Mouse (Mus musculus) C2C12 (cell line): ENCODE measurements at regions not wholly inside any gene's neighbourhood (a gene's known extent, or its start where the extent isn't known, plus 50 kb on each side); places are given as distances from the start of the nearest gene placed in this dataset.

Experiments used
- CTCF ChIP-seq: IDR thresholded peaks from one replicate; pipeline ENCODE4 v1.5.1; 2011; ENCODE audit not compliant: control insufficient read depth, insufficient read depth, insufficient read length
- MYOD1 ChIP-seq: IDR thresholded peaks from one replicate; pipeline ENCODE4 v1.6.1; 2011; ENCODE audit warnings: low read depth; ENCODE audit not compliant: control insufficient read depth, insufficient read length
- USF1 ChIP-seq: IDR thresholded peaks from one replicate; pipeline ENCODE4 v1.6.1; 2011; ENCODE audit warnings: low read depth, mild to moderate bottlenecking, control low read depth, moderate library complexity

DNA sequence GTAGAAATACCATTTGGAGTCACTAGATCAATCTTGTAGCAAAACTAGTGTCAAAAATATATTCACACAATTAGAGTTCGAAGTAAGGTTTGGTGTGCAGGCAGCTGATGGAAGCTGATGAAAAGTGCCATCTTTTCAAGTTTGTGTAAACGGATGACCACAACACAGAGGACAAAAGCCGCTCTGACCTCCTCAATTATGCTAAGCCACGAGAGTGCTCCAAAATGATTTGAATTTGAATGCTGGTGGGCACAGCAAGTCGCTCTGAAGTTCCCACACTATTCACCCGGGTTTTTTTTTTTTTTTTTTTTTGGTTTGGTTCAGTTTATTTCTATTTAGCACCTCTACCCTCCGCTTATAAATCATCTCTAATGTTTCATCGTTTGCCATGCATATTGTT is 68.5 kb upstream of the Pitx2 start:
- no peak for TF ChIP-seq CTCF
- no peak for TF ChIP-seq USF1
- TF ChIP-seq MYOD1: no peak
